Mouse (Mus musculus) liver, embryonic 11.5 days (tissue): ENCODE results near the gene Cdk17. TPM values are rescaled to one million over a fixed set of nuclear protein-coding genes. Genes with fewer than 3 reads are reported as not detected.

Source experiments
- ATAC-seq: fragments of 200-750 bp; cut with Nextera tagmentation; replicated peaks from 2 replicates; pipeline ENCODE4 v1.8.0; 2017; ENCODE audit warnings: moderate number of reproducible peaks, mild to moderate bottlenecking, moderate TSS enrichment, moderate library complexity; ENCODE audit not compliant: low FRiP score
- DNase-seq: peaks from one replicate; pipeline ENCODE4 v3.0.0-alpha.2; 2017; ENCODE audit warnings: low spot score
- H3K27ac ChIP-seq: fragments of 300-500 bp; sonication (generic); 2 replicates; pipeline ENCODE4 v1.5.1; 2014; ENCODE audit warnings: mild to moderate bottlenecking, low read depth, low read length, control low read depth
- H3K27me3 ChIP-seq: fragments of 300-500 bp; sonication (generic); replicated peaks from 2 replicates; pipeline ENCODE4 v1.6.1; 2014; ENCODE audit warnings: low read length, mixed read lengths; ENCODE audit not compliant: control insufficient read depth, insufficient read depth
- H3K36me3 ChIP-seq: fragments of 300-500 bp; sonication (generic); 2 replicates; pipeline ENCODE4 v1.6.1; 2014; ENCODE audit warnings: mild to moderate bottlenecking, low read length, moderate library complexity, mixed read lengths; ENCODE audit not compliant: control insufficient read depth, insufficient read depth
- H3K4me1 ChIP-seq: fragments of 300-500 bp; sonication (generic); replicated peaks from 2 replicates; pipeline ENCODE4 v1.6.1; 2014; ENCODE audit warnings: low read length, mixed read lengths; ENCODE audit not compliant: control insufficient read depth, insufficient read depth
- H3K4me2 ChIP-seq: fragments of 300-500 bp; sonication (generic); 2 replicates; pipeline ENCODE4 v1.6.1; 2014; ENCODE audit warnings: mild to moderate bottlenecking, control low read depth, moderate library complexity
- H3K4me3 ChIP-seq: fragments of 300-500 bp; sonication (generic); 2 replicates; pipeline ENCODE4 v1.5.1; 2014; ENCODE audit warnings: low read depth, low read length, control low read depth
- H3K9ac ChIP-seq: fragments of 300-500 bp; sonication (generic); 2 replicates; pipeline ENCODE4 v1.6.1; 2014; ENCODE audit warnings: low read depth, low read length, control low read depth
- H3K9me3 ChIP-seq: fragments of 300-500 bp; sonication (generic); 2 replicates; pipeline ENCODE4 v1.6.1; 2016; ENCODE audit warnings: low read length, inconsistent platforms, mixed read lengths; ENCODE audit not compliant: control insufficient read depth
- WGBS: fragments of 180-500 bp; shearing (Covaris S2); extraction: QIAGEN DNeasy Blood & Tissue Kit; methylation state at CpG from one replicate; pipeline ENCODE4 v1.1.7; 2014; 5-methylcytosine and 5-hydroxymethylcytosine counted together
- polyA plus RNA-seq: library from polyadenylated mRNA; unstranded; fragments of >200 nt; fragmentation: Nextera tagmentation; extraction: Ambion mirVana; gene quantifications from 2 replicates; pipeline ENCODE4 v1.2.1, GENCODE M21; 2014

The Cdk17 gene
- polyA plus RNA-seq, 1 experiment from 2014 or later, result 23.1 TPM

DNA sequence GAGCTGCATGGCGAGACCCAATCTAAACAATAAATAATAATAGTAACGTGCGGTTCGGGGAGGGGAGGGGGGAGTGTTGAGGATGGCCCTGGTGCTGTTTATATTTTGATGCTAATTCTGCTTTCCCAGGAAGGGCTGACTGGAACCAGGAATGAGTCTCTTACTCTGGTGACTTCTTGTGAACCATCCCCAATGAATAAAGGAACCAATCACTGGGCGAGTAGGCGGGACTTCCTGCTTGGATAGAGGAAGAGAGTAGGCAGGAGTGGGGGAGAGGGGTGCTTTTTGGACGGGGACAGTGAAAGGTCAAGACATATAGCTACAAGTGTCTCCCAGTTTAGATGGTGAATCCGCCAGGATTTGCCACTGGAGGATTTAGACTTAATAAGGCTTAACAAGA, 117.7 kb downstream of the Cdk17 start:
- no peak overlapping the region for H3K4me2 ChIP-seq
- H3K9ac ChIP-seq, result no peak overlapping the region
- H3K4me3 ChIP-seq, result no peak overlapping the region
- no peaks in the 10 kb centered on the region for H3K9me3 ChIP-seq
- ATAC-seq (no peak), DNase-seq (no peak)
- WGBS, result 85% methylated on average over 8 of the region's 8 CpGs
- H3K27me3 ChIP-seq, result no peaks in the 10 kb centered on the region
- no peaks in the 10 kb centered on the region; the same call in 1 of the 2 replicates for H3K36me3 ChIP-seq
- H3K27ac ChIP-seq, result no peak overlapping the region
- peaks cover 8% of the 10 kb centered on the region; the same call in 1 of the 2 replicates for H3K4me1 ChIP-seq

DNA sequence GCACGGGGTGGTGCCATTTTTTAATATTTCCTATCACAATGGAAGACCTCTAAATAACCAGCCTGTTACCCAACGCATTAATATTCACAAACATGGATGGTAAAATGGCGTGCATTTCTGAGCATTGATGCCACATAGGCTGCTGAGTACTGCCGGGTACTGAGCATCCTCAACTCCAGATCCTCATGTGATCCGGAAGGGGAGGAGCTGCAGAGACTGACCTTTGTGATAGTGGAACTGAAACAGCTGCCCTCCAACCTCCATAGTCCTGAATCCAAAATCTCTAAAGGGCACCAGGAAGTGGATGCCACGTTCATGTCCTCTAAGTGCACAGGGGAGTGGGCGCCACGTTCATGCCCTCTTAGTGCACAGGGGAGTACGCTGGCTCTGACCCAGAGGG, 118.4 kb downstream of the Cdk17 start:
- no peak for DNase-seq
- Histone ChIP-seq H3K9ac (no peak overlapping the region), H3K4me2 (no peak overlapping the region), H3K9me3 (no peaks in the 10 kb centered on the region), H3K4me3 (no peak overlapping the region), H3K27ac (no peak overlapping the region), H3K27me3 (no peaks in the 10 kb centered on the region), H3K36me3 (no peaks in the 10 kb centered on the region; the same call in 1 of the 2 replicates), H3K4me1 (peaks cover 8% of the 10 kb centered on the region; the same call in 1 of the 2 replicates)
- 89% methylated on average over 9 of the region's 9 CpGs for WGBS
- ATAC-seq, result no peak

DNA sequence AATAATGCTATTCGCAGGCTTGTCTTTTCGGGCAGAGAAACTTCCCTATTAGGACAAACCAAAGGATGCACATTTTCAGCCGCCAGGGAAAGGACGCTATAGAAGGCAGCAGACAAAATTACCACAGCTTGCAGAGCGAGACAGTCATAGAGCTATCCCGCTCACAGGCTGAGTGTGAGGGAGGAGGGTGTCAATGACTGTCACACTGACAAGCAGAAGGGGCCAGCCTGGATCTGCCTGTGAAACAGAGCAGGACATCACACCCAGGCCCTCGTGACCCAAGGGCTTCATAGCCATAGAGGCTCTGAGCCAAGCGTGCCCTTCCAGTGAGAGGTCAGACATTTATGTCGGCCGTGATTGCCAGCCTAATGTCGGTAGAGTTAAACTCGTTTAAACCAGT, 119.9 kb downstream of the Cdk17 start:
- Histone ChIP-seq H3K9ac (no peak overlapping the region), H3K4me3 (no peak overlapping the region), H3K36me3 (no peaks in the 10 kb centered on the region; the same call in 1 of the 2 replicates), H3K27ac (no peak overlapping the region), H3K4me1 (peaks cover 10% of the 10 kb centered on the region), H3K27me3 (no peaks in the 10 kb centered on the region), H3K4me2 (no peak overlapping the region), H3K9me3 (no peaks in the 10 kb centered on the region)
- DNase-seq (no peak), ATAC-seq (no peak)
- 81% methylated on average over 12 of the region's 12 CpGs for WGBS

DNA sequence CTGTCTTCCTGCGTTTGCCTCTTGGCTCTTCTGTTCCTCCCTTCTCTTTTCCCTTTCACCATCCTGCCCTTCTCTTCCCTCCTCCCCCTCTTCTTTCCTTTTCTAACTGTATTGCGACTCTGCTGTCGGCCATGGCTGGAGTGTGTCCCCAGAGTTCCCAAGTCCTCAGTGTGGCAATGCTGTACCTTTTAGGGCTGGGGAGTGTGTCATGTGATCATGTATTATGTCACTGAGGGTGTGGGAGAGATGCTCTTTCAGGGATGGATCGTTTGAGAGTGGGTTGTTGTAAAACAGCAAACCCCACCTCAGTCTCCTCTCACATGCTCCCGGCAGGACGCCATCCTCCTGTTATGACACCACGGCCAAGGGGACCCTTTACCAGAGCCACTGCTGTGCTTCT, 120.4 kb downstream of the Cdk17 start:
- no peak overlapping the region for H3K9ac ChIP-seq
- no peak overlapping the region for H3K4me3 ChIP-seq
- no peaks in the 10 kb centered on the region; the same call in 1 of the 2 replicates for H3K36me3 ChIP-seq
- peaks cover 10% of the 10 kb centered on the region for H3K4me1 ChIP-seq
- DNase-seq (no peak), ATAC-seq (no peak)
- no peaks in the 10 kb centered on the region for H3K27me3 ChIP-seq
- no peak overlapping the region for H3K27ac ChIP-seq
- no peak overlapping the region for H3K4me2 ChIP-seq
- H3K9me3 ChIP-seq, result no peaks in the 10 kb centered on the region
- WGBS, result 86% methylated on average over 7 of the region's 7 CpGs

DNA sequence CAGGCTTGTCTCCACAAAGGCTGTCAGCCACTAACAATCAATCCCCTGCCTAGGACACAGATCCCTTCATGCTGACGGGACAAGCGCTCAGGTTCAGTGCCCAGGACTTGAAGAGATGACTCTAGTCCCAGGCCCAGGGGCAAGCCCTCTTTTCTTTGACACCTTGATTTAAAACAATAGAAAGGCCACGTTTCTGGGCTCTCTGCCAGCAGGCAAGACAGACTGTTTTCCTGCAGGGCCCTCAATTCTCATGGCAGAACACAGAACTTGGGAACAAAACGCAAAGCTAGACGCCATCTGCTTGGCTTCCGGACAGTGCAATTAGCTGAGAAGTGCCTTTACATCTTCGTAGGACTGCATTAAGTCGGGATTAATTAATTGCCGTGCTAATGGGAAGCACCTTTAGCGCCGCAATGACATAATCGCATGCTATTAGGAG, 121.9 kb downstream of the Cdk17 start:
- H3K9me3 ChIP-seq, result no peaks in the 10 kb centered on the region
- DNase-seq (no peak), ATAC-seq (no peak)
- peaks cover 6% of the 10 kb centered on the region for H3K4me1 ChIP-seq
- no peak overlapping the region for H3K4me3 ChIP-seq
- H3K9ac ChIP-seq, result no peak overlapping the region
- no peak overlapping the region for H3K27ac ChIP-seq
- no peak overlapping the region for H3K4me2 ChIP-seq
- H3K36me3 ChIP-seq, result no peaks in the 10 kb centered on the region; the same call in 1 of the 2 replicates
- 76% methylated on average over 12 of the region's 12 CpGs for WGBS
- no peaks in the 10 kb centered on the region for H3K27me3 ChIP-seq

DNA sequence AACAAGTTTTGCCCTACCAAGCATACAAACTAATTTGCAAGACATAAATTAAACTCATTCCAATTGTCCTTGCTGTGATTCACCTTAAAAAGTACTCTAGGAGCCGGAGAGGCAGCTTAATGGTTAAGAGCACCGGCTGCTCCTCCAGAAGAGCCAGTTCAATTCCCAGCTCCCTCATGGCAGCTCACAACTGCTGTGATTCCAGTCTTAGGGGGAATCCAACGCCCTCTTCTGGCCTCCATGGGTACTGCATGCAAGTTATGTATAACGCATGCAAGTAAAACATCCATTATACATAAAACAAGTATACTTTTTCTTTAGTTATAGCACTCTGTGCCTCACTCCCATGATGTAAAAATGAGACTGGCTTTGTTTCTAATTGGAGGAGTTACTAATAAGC, 122.6 kb downstream of the Cdk17 start:
- Histone ChIP-seq H3K27ac (no peak overlapping the region), H3K9me3 (no peaks in the 10 kb centered on the region), H3K4me2 (no peak overlapping the region), H3K4me3 (no peak overlapping the region), H3K4me1 (peaks cover 6% of the 10 kb centered on the region), H3K36me3 (no peaks in the 10 kb centered on the region; the same call in 1 of the 2 replicates), H3K27me3 (no peaks in the 10 kb centered on the region), H3K9ac (no peak overlapping the region)
- 74% methylated on average over 4 of the region's 4 CpGs for WGBS
- DNase-seq (no peak), ATAC-seq (no peak)

DNA sequence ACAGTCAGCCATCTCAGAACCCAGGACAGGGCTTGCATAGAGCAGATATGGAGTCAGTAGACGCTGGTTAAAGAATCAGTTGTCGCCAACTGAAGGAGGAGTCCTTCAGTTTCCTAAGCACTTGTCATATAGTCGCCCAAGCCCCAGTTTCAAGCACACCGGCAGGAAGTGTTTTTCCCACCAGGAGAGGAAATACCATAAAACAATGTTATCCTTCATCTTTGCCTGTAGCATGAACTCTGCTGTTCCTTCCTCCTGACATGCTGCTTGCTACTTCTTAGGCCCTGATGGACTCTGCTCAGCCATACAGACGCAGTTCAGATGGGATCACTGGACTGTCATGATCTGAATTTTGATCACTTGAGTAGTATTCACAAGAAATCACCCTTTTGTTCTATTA, 124.8 kb downstream of the Cdk17 start:
- WGBS, result 46% methylated on average over 5 of the region's 5 CpGs
- Histone ChIP-seq H3K4me1 (peaks cover 6% of the 10 kb centered on the region), H3K4me2 (no peak overlapping the region), H3K27me3 (no peaks in the 10 kb centered on the region), H3K27ac (no peak overlapping the region; the same call in 1 of the 2 replicates), H3K36me3 (no peaks in the 10 kb centered on the region; the same call in 1 of the 2 replicates), H3K4me3 (no peak overlapping the region), H3K9me3 (no peaks in the 10 kb centered on the region), H3K9ac (no peak overlapping the region)
- ATAC-seq (peak; percentile 7; the same call in 1 of the 2 replicates), DNase-seq (no peak)

DNA sequence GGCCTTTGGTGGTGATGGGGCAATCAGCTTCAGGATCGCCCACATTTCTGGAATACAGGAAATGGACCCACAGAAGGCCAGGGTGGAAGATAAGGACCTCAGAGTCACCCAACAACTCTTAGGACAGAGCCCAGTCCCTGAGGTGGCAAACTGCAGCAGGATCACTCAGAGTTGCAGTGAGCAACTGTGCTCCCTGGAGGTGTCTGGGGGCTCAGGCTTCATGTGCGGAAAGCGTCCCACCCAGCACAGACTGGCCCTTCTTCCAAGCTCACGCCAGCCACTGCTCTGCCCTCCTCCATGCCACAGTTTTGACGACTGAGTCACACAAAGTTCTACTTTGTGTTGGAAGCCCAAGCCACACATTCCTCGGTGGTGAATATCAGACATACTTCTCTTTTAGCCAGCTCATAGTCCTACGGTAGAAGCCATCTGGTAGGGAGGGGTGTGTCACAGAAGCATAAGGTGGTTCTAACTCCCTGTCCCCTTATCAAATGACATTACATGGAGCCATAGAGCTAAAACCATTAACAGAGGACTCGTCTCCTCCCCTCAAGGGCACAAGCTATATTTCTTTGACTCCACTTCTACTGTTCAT, 127.0 kb downstream of the Cdk17 start:
- no peaks in the 10 kb centered on the region for H3K27me3 ChIP-seq
- H3K27ac ChIP-seq, result no peak overlapping the region
- peaks cover 10% of the 10 kb centered on the region for H3K4me1 ChIP-seq
- WGBS, result 77% methylated on average over 8 of the region's 8 CpGs
- no peak overlapping the region for H3K4me3 ChIP-seq
- no peak overlapping the region for H3K4me2 ChIP-seq
- no peak for ATAC-seq
- no peak for DNase-seq
- no peak overlapping the region for H3K9ac ChIP-seq
- no peaks in the 10 kb centered on the region; the same call in 1 of the 2 replicates for H3K36me3 ChIP-seq
- H3K9me3 ChIP-seq, result no peaks in the 10 kb centered on the region

DNA sequence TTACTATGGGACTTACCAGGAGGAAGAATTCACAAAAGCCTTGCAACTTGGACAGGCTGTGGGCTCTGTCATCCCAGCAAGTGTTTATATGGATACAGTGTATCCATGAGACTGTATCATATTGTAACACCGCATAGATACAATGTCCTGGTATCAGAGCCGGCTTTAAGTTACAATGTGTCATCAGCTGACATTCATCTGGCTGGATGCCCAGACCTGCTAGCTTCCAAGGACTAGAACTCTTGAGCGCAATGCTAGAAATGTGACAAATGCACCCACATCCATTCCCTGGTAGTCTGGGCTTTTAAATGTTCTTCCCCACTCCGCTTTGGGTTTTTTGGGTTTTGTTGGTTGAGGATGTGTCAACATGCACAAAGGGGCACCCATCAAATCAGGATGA, 127.7 kb downstream of the Cdk17 start:
- Histone ChIP-seq H3K4me3 (no peak overlapping the region), H3K4me1 (peaks cover 10% of the 10 kb centered on the region), H3K9me3 (no peaks in the 10 kb centered on the region), H3K36me3 (no peaks in the 10 kb centered on the region; the same call in 1 of the 2 replicates), H3K27me3 (no peaks in the 10 kb centered on the region), H3K27ac (no peak overlapping the region), H3K4me2 (no peak overlapping the region), H3K9ac (no peak overlapping the region)
- ATAC-seq (no peak), DNase-seq (no peak)
- 83% methylated on average over 4 of the region's 4 CpGs for WGBS
